Mouse (Mus musculus) hindbrain, embryonic 14.5 days (tissue): ENCODE results near the gene Olfr743. TPM values are rescaled to one million over a fixed set of nuclear protein-coding genes. Genes with fewer than 3 reads are reported as not detected.
"Not testable (repeated sequence)": the region's sequence is repeated elsewhere in the genome, so short reads cannot be mapped to it uniquely, and the experiment has no call there.

Experiments used
- ATAC-seq: fragments of 200-750 bp; cut with Nextera tagmentation; 2 replicates; pipeline ENCODE4 v1.8.0; 2017; ENCODE audit warnings: moderate number of reproducible peaks, mild to moderate bottlenecking, moderate TSS enrichment, moderate library complexity; ENCODE audit not compliant: low FRiP score
- DNase-seq: peaks from one replicate; pipeline ENCODE4 v3.0.0-alpha.2; 2015; ENCODE audit warnings: low spot score
- H3K27ac ChIP-seq: fragments of 300-500 bp; sonication (generic); 2 replicates; pipeline ENCODE4 v1.5.1; 2014; ENCODE audit warnings: mild to moderate bottlenecking, moderate library complexity
- H3K27me3 ChIP-seq: fragments of 300-500 bp; sonication (generic); 2 replicates; pipeline ENCODE4 v1.6.1; 2014; ENCODE audit warnings: mild to moderate bottlenecking, low read length, mixed read lengths; ENCODE audit not compliant: control insufficient read depth, insufficient read depth
- H3K36me3 ChIP-seq: fragments of 300-500 bp; sonication (generic); replicated peaks from 2 replicates; pipeline ENCODE4 v1.6.1; 2014; ENCODE audit not compliant: control insufficient read depth, insufficient read depth
- H3K4me1 ChIP-seq: fragments of 300-500 bp; sonication (generic); replicated peaks from 2 replicates; pipeline ENCODE4 v1.6.1; 2014; ENCODE audit warnings: antibody characterized with exemption, low read length, mixed read lengths; ENCODE audit not compliant: control insufficient read depth, insufficient read depth
- H3K4me2 ChIP-seq: fragments of 300-500 bp; sonication (generic); replicated peaks from 2 replicates; pipeline ENCODE4 v1.6.1; 2014; ENCODE audit warnings: mild to moderate bottlenecking, moderate library complexity
- H3K4me3 ChIP-seq: fragments of 300-500 bp; sonication (generic); replicated peaks from 2 replicates; pipeline ENCODE4 v1.5.1; 2014; ENCODE audit warnings: mild to moderate bottlenecking, low read length
- H3K9ac ChIP-seq: fragments of 300-500 bp; sonication (generic); 2 replicates; pipeline ENCODE4 v1.6.1; 2014
- H3K9me3 ChIP-seq: fragments of 300-500 bp; sonication (generic); 2 replicates; pipeline ENCODE4 v1.6.1; 2016; ENCODE audit warnings: low read length; ENCODE audit not compliant: control insufficient read depth
- WGBS: fragments of 180-500 bp; shearing (Covaris S2); extraction: QIAGEN DNeasy Blood & Tissue Kit; methylation state at CpG from one replicate; pipeline ENCODE4 v1.1.7; 2014; 5-methylcytosine and 5-hydroxymethylcytosine counted together
- polyA plus RNA-seq: library from polyadenylated mRNA; unstranded; fragments of >200 nt; fragmentation: Nextera tagmentation; extraction: Ambion mirVana; gene quantifications from 2 replicates; pipeline ENCODE4 v1.2.1, GENCODE M21; 2014

The Olfr743 gene
- polyA plus RNA-seq: not detected in 2 replicates

DNA sequence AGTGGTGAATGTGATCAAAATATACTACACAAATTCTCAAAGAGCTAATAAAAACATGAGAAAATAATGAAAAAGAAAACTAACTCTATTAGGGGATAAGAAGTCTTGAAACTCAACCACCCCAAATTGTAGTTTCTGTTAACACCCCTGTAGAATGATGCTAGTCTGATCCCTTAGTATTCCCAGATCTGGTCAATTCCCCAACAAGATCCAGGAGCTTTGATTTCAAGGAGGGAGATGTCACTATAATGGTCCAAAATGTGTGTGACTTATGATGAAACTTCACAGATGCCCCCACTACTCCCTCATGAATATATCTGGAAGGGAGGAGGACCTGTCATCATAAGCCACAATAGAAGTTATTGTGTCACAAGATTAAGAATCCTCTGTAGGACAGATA is at the start of gene Olfr743:
Olfr743 (plus strand) TSS at position 301 of the 400 bp plus-strand sequence.
- no peak within 1 kb of the TSS for H3K27ac ChIP-seq
- no peak within 1 kb of the TSS for H3K4me3 ChIP-seq
- no peak for DNase-seq
- no peak for ATAC-seq
- H3K9ac ChIP-seq: no peak within 1 kb of the TSS
- no peaks in the 10 kb centered on the region for H3K4me1 ChIP-seq
- H3K9me3 ChIP-seq: no peaks in the 10 kb centered on the region
- no peak within 1 kb of the TSS for H3K4me2 ChIP-seq
- no peaks in the 10 kb centered on the region for H3K27me3 ChIP-seq
- H3K36me3 ChIP-seq: no peaks in the 10 kb centered on the region

DNA sequence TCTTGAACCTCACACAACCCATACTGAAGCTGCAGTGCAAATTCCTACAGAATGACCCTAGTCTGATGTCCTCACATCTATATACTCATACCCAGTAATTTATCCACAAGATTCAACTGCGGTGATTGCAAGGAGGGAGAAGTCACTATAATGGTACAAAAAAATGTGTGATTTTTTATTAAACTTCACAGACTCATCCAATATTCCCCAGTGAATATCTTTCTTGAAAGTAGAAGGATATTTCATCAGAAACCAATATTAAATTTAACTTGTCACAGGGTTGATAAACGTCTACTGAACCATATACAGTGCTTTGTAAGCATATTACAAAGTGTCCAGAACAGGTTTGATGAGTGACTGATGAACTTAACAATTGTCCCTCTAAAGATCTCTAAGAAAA is 49.2 kb upstream of the Olfr743 start, which contains the start of gene Olfr741:
Olfr741 (plus strand) TSS at position 301 of the 400 bp plus-strand sequence.
- DNase-seq: no peak
- Histone ChIP-seq H3K4me2 (no peak within 1 kb of the TSS), H3K4me3 (no peak within 1 kb of the TSS), H3K27me3 (no peaks in the 10 kb centered on the region), H3K9me3 (no peaks in the 10 kb centered on the region), H3K36me3 (no peaks in the 10 kb centered on the region), H3K27ac (no peak within 1 kb of the TSS), H3K4me1 (no peaks in the 10 kb centered on the region), H3K9ac (no peak within 1 kb of the TSS)
- WGBS: 79% methylated on average over 2 of the region's 2 CpGs
- ATAC-seq: no peak

DNA sequence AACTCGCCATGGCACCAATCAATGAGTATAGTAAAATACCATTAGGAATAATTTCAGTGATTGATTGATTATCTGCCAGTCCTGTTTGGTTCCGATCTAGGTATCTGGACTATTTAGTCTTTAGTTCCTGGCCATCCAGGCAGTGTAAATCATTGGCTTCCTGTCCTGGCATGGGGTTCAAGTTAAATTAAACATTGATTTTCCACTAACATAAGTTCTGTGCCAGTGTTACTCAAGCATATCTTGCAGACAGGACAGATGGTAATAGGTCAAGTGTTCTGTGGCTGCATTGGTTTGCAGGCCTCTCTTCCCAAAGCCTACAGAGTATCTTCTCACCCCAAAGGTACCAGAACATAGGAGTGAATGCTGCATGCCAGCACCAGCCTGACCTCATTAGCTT is 43.2 kb upstream of the Olfr743 start:
- H3K4me3 ChIP-seq: no peak overlapping the region
- no peaks in the 10 kb centered on the region for H3K36me3 ChIP-seq
- no peak overlapping the region for H3K27ac ChIP-seq
- DNase-seq (no peak), ATAC-seq (no peak)
- 0 out of 2 replicates have a peak, but pooled peaks cover 3% of the 10 kb centered on the region for H3K9me3 ChIP-seq
- no peaks in the 10 kb centered on the region for H3K4me1 ChIP-seq
- 82% methylated on average over 2 of the region's 2 CpGs for WGBS
- H3K27me3 ChIP-seq: no peaks in the 10 kb centered on the region
- H3K4me2 ChIP-seq: no peak overlapping the region
- H3K9ac ChIP-seq: no peak overlapping the region

DNA sequence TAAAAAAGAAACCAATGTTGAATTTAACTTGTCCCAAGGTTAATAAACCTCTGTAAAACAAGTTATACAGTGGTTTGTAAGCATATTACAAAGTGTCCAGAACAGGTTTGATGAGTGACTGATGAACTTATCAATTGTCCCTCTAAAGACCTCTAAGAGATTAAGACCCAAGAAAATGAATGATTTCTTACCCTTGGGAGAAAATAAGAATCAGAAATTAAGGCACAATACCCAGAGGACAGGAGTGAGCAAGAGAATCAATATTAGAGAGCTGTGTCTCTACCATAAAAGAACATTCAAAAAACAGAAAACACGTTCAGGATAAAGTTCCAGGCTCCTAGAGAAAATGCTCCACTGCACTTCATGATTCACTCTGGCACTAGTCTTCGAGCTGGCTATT is 18.3 kb upstream of the Olfr743 start, which contains the start of gene Olfr742:
Olfr742 (plus strand) TSS at position 301 of the 400 bp plus-strand sequence.
- Histone ChIP-seq H3K4me1 (no peaks in the 10 kb centered on the region), H3K4me3 (no peak within 1 kb of the TSS), H3K36me3 (no peaks in the 10 kb centered on the region), H3K4me2 (no peak within 1 kb of the TSS), H3K27ac (no peak within 1 kb of the TSS), H3K9me3 (no peaks in the 10 kb centered on the region), H3K9ac (no peak within 1 kb of the TSS), H3K27me3 (no peaks in the 10 kb centered on the region)
- DNase-seq (no peak), ATAC-seq (no peak)
- 60% methylated on average over 2 of the region's 2 CpGs for WGBS

DNA sequence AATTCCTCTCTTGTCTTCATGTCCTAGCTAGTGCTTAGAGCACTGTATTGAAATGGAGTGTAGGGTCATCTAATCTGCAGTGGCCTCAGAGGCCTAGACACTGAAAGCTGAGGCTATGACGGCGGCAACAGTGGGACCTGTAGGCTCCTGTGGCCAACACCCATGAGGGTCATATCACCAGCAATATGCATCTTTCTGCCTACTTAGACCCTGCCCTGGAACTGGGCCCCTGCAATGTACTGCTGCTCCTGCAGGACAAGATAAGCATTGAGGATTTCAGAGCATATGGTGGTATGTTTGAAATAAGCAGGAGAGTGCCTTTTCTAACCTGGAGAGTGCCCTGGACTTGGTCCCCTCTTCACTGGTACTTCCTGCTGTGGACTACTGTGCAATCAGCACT is 31.1 kb downstream of the Olfr743 start:
- Histone ChIP-seq H3K9ac (no peak overlapping the region), H3K4me3 (no peak overlapping the region), H3K27ac (no peak overlapping the region), H3K4me1 (no peaks in the 10 kb centered on the region), H3K36me3 (no peaks in the 10 kb centered on the region), H3K4me2 (no peak overlapping the region), H3K9me3 (no peaks in the 10 kb centered on the region), H3K27me3 (no peaks in the 10 kb centered on the region)
- ATAC-seq (no peak), DNase-seq (no peak)
- 95% methylated on average over 2 of the region's 2 CpGs for WGBS

DNA sequence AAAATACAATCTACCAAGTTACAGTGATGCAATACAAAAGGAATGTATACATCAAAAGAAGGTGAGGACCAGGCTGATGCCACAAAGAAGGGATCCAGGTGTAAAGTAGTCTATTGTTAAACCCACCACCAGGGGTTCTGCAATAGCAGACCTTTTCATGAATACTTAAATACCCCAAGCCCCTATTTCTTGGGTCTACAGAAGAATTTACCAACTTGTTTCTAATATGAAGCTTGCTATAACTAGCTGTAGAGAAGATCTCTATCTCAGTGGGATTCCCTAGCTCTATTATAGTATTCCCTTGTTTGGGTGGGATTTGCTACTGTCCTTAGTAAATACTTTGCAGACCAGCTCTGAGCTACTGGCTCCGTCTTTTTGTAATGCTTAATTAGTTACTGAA is 51.4 kb downstream of the Olfr743 start:
- H3K4me1 ChIP-seq, ATAC-seq, H3K4me2 ChIP-seq, H3K27me3 ChIP-seq, H3K4me3 ChIP-seq, H3K9ac ChIP-seq, H3K36me3 ChIP-seq, DNase-seq, H3K9me3 ChIP-seq, H3K27ac ChIP-seq: not testable (repeated sequence)
- 70% methylated on average over 1 of the region's 1 CpGs for WGBS

Other genes with a start within 250 kb of the Olfr743 start
- gene Olfr732, start 237.6 kb upstream of the Olfr743 start, polyA plus RNA-seq: not detected in 2 replicates
- gene Olfr733, start 220.3 kb upstream of the Olfr743 start, polyA plus RNA-seq: not detected in 2 replicates
- not detected in 2 replicates for gene Olfr734, start 195.1 kb upstream of the Olfr743 start, polyA plus RNA-seq
- not detected in 2 replicates for gene Olfr735, start 173.0 kb upstream of the Olfr743 start, polyA plus RNA-seq
- not detected in 2 replicates for gene Tlr11, start 163.9 kb upstream of the Olfr743 start, polyA plus RNA-seq
- not detected in 2 replicates for gene Olfr736, start 140.7 kb upstream of the Olfr743 start, polyA plus RNA-seq
- gene Olfr738, start 114.3 kb upstream of the Olfr743 start, polyA plus RNA-seq: not detected in 2 replicates
- not detected in 2 replicates for gene Olfr739, start 103.2 kb upstream of the Olfr743 start, polyA plus RNA-seq
- not detected in 2 replicates for gene Olfr740, start 76.3 kb upstream of the Olfr743 start, polyA plus RNA-seq
- not detected in 2 replicates for gene Olfr741, start 49.1 kb upstream of the Olfr743 start, polyA plus RNA-seq
- gene Olfr742, start 18.2 kb upstream of the Olfr743 start, polyA plus RNA-seq: not detected in 2 replicates
- gene Olfr744, start 93.0 kb downstream of the Olfr743 start, polyA plus RNA-seq: not detected in 2 replicates
- gene Olfr745, start 117.5 kb downstream of the Olfr743 start, polyA plus RNA-seq: not detected in 2 replicates
- not detected in 2 replicates for gene Olfr746, start 125.2 kb downstream of the Olfr743 start, polyA plus RNA-seq
- gene Olfr747, start 171.4 kb downstream of the Olfr743 start, polyA plus RNA-seq: not detected in 2 replicates
- gene Olfr748, start 185.5 kb downstream of the Olfr743 start, polyA plus RNA-seq: not detected in 2 replicates
- not detected in 2 replicates for gene Olfr749, start 223.3 kb downstream of the Olfr743 start, polyA plus RNA-seq